7 mouse cellular contexts compared by ENCODE assay signal in the genomic region with DNA sequence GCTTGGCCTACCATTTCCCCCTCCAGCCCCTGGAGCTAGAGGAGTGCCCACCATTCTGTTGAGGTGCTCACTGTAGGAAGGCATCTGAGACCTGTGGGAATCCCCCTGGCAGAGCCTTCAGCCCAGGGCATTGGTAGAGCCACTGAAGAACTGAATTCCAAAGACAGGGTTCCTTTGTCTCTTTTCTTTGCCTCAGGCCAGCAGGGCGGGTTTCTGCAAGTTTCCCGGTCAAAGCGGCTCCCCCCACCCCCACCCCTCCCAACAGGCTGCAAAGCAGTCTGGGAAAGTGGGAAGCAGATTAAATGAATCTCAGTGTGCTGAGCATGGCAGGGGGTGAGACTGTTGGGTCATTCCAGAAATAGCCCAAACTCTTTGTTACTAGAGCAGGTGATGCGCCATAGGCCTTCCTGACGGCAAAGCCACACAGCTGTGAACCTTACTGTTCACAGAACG. TPM values are rescaled to one million over a fixed set of nuclear protein-coding genes. Genes with fewer than 3 reads are reported as not detected.
A peak's percentile ranks its signal among the peaks of the same experiment; 100 is the strongest.
DNase-seq lines count a peak whose midpoint lies in the region; ATAC-seq lines count a peak whose summit lies in the region.

No protein-coding gene starts in this region.

- peak overlapping the region; percentile 39 for H3K9ac ChIP-seq in neural tube, embryonic 11.5 days (ENCODE audit: low read length)
- peak overlapping the region; percentile 53 for H3K9ac ChIP-seq in embryonic facial prominence, embryonic 14.5 days (ENCODE audit: low read depth, low read length)
- H3K9ac ChIP-seq in limb, embryonic 12.5 days (replicated peaks), result 0 out of 2 replicates have a peak overlapping the region, but pooled peaks have one; percentile 34

- ATAC-seq in neural tube, embryonic 11.5 days (ENCODE audit: insufficient read depth, low FRiP score, low TSS enrichment), result peak; percentile 70
- peak; percentile 54 for ATAC-seq in embryonic facial prominence, embryonic 14.5 days (ENCODE audit: low read depth)
- ATAC-seq in limb, embryonic 12.5 days (ENCODE audit: insufficient number of reproducible peaks, insufficient read depth, low FRiP score, low TSS enrichment, low read depth), result no peak

- no peak overlapping the region for H3K4me3 ChIP-seq in neural tube, embryonic 11.5 days (ENCODE audit: low read depth, low read length)
- H3K4me3 ChIP-seq in embryonic facial prominence, embryonic 14.5 days (ENCODE audit: low read depth, low read length), result no peak overlapping the region
- H3K4me3 ChIP-seq in limb, embryonic 12.5 days (replicated peaks), result 0 out of 2 replicates have a peak overlapping the region, but pooled peaks have one; percentile 6

- no peaks in the 10 kb centered on the region for H3K27me3 ChIP-seq in neural tube, embryonic 11.5 days (ENCODE audit: control insufficient read depth, insufficient read depth, low read length)
- no peaks in the 10 kb centered on the region for H3K27me3 ChIP-seq in embryonic facial prominence, embryonic 14.5 days (replicated peaks; ENCODE audit: control insufficient read depth, insufficient read depth, low read length)
- H3K27me3 ChIP-seq in limb, embryonic 12.5 days, result no peaks in the 10 kb centered on the region

- 21% methylated on average over 6 of the region's 6 CpGs for WGBS in neural tube, embryonic 11.5 days
- 12% methylated on average over 6 of the region's 6 CpGs for WGBS in embryonic facial prominence, embryonic 14.5 days
- 38% methylated on average over 6 of the region's 6 CpGs for WGBS in limb, embryonic 12.5 days

- peak; percentile 71 for DNase-seq in neural tube, embryonic 11.5 days (ENCODE audit: low spot score)
- no peak for DNase-seq in neural tube, embryonic 10.5 days (ENCODE audit: extremely low spot score, low spot score)
- peak; percentile 84 for DNase-seq in embryonic facial prominence, embryonic 14.5 days (ENCODE audit: low spot score)
- DNase-seq in frontal cortex, postnatal 36 days (ENCODE audit: low spot score in 2 of 2), result no peak
- DNase-seq in urinary bladder, postnatal 14 days (ENCODE audit: low spot score), result no peak
- no peak for DNase-seq in c-Kit-positive CD71-positive TER-119-positive erythroid progenitor cells, embryonic 14.5 days (ENCODE audit: low spot score)

- 0 out of 2 replicates have a peak, but pooled peaks cover 2% of the 10 kb centered on the region for H3K36me3 ChIP-seq in neural tube, embryonic 11.5 days (ENCODE audit: control insufficient read depth, insufficient read depth, low read length)
- H3K36me3 ChIP-seq in embryonic facial prominence, embryonic 14.5 days (ENCODE audit: control insufficient read depth, insufficient read depth, low read length), result peaks cover 18% of the 10 kb centered on the region; the same call in 1 of the 2 replicates
- H3K36me3 ChIP-seq in limb, embryonic 12.5 days, result peaks cover 39% of the 10 kb centered on the region

- peak overlapping the region; percentile 82 for H3K27ac ChIP-seq in neural tube, embryonic 11.5 days (ENCODE audit: low read depth, low read length)
- H3K27ac ChIP-seq in embryonic facial prominence, embryonic 14.5 days (replicated peaks; ENCODE audit: low read depth, low read length), result peak overlapping the region; percentile 86
- peak overlapping the region; percentile 90 for H3K27ac ChIP-seq in limb, embryonic 12.5 days

- no peaks in the 10 kb centered on the region for H3K9me3 ChIP-seq in neural tube, embryonic 11.5 days (ENCODE audit: control insufficient read depth, low read length)
- no peaks in the 10 kb centered on the region for H3K9me3 ChIP-seq in embryonic facial prominence, embryonic 14.5 days (ENCODE audit: control insufficient read depth, low read length)
- no peaks in the 10 kb centered on the region for H3K9me3 ChIP-seq in limb, embryonic 12.5 days

- H3K4me2 ChIP-seq in neural tube, embryonic 11.5 days (ENCODE audit: low read depth), result peak overlapping the region; percentile 24; the same call in 1 of the 2 replicates
- peak overlapping the region; percentile 32 for H3K4me2 ChIP-seq in embryonic facial prominence, embryonic 14.5 days (ENCODE audit: low read depth, low read length)
- peak overlapping the region; percentile 36 for H3K4me2 ChIP-seq in limb, embryonic 12.5 days

- peaks cover 56% of the 10 kb centered on the region for H3K4me1 ChIP-seq in neural tube, embryonic 11.5 days (ENCODE audit: control insufficient read depth, insufficient read depth, low read length)
- peaks cover 60% of the 10 kb centered on the region for H3K4me1 ChIP-seq in embryonic facial prominence, embryonic 14.5 days (ENCODE audit: control insufficient read depth, insufficient read depth, low read length)
- H3K4me1 ChIP-seq in limb, embryonic 12.5 days (replicated peaks), result peaks cover 62% of the 10 kb centered on the region

RNA-seq across cellular contexts. Expression of gene A3galt2, which starts 18.0 kb away (rescaled TPM):
- 0.33 and 0.45 TPM in 2 replicates for polyA plus RNA-seq in neural tube, embryonic 11.5 days (2014; fragmentation: Nextera tagmentation; extraction: Ambion mirVana)
- 0.13 TPM in 2 replicates for polyA plus RNA-seq in embryonic facial prominence, embryonic 14.5 days (2014; fragmentation: Nextera tagmentation; extraction: Ambion mirVana)
- polyA plus RNA-seq in limb, embryonic 12.5 days (2016; fragmentation: Nextera tagmentation; extraction: Ambion mirVana), result 0.18 and 0.32 TPM in 2 replicates

Comparison
In these comparisons a context has a peak if more than half of its experiments do, and no peak if none do; other contexts are left out.
1. DNase-seq: peak in neural tube, embryonic 11.5 days (single experiment) and embryonic facial prominence, embryonic 14.5 days (single experiment); none in neural tube, embryonic 10.5 days (single experiment), frontal cortex, postnatal 36 days (0 of 2), urinary bladder, postnatal 14 days (single experiment) and c-Kit-positive CD71-positive TER-119-positive erythroid progenitor cells, embryonic 14.5 days (single experiment).
2. Peak in every context shown above with its lines, with median percentiles within 50 percentile points of each other: H3K27ac ChIP-seq, H3K4me2 ChIP-seq and H3K9ac ChIP-seq.